Comparison of ENCODE assay signal across 19 mouse cellular contexts in the genomic region with DNA sequence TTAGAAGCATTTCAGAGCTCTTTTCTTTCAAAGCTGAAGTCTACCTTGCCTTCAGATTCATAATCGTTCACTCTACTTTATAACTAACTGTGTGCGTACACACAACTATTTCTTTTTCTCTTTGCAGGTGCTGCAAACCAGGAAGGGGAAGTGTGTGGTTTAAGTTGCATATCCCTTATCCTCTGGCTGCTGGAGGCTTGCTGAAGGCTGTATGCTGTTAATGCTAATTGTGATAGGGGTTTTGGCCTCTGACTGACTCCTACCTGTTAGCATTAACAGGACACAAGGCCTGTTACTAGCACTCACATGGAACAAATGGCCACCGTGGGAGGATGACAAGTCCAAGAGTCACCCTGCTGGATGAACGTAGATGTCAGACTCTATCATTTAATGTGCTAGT. TPM values are rescaled to one million over a fixed set of nuclear protein-coding genes. Genes with fewer than 3 reads are reported as not detected.
A peak's percentile ranks its signal among the peaks of the same experiment; 100 is the strongest.
DNase-seq lines count a peak whose midpoint lies in the region; ATAC-seq lines count a peak whose summit lies in the region.
"Had no signal": no experiment of that assay in that cellular context is flagged by ENCODE, and none has a peak within 500 bp of the region (broad histone marks: within the 10 kb centered on the region; RNA-seq: fewer than 3 reads in every experiment).

No protein-coding gene starts in this region.

- peak; percentile 23 for DNase-seq in midbrain, embryonic 11.5 days (ENCODE audit: low spot score, missing footprints)
- DNase-seq in B cell, adult 2 months = peak; percentile 47 to 48
- DNase-seq in c-Kit-positive CD71-negative TER-119-negative erythroid progenitor cells, embryonic 14.5 days (ENCODE audit: low read depth) = peak; percentile 12
- DNase-seq in neural tube, embryonic 10.5 days (ENCODE audit: extremely low spot score, low spot score) = no peak
- DNase-seq in layer of hippocampus, postnatal 10 days (ENCODE audit: low spot score in 2 of 2) = no peak
- DNase-seq in gastrocnemius, adult 8-10 months (ENCODE audit: low spot score in 2 of 2) = no peak
- DNase-seq: adrenal gland, postnatal 10 days; cerebellum, adult 2 months; gastrocnemius, postnatal 10 days; heart, adult 2 months; kidney, postnatal 14 days; layer of hippocampus, adult 9-11 months; lung, postnatal 10 days had no signal

- H3K4me2 ChIP-seq in midbrain, embryonic 11.5 days = no peak overlapping the region
- H3K4me2 ChIP-seq in midbrain, embryonic 13.5 days (replicated peaks) = no peak overlapping the region
- H3K4me2 ChIP-seq: embryonic facial prominence, embryonic 13.5 days; hindbrain, embryonic 14.5 days; liver, embryonic 15.5 days had no signal

- ATAC-seq in midbrain, embryonic 11.5 days (ENCODE audit: low FRiP score) = no peak
- ATAC-seq in midbrain, embryonic 13.5 days = no peak
- ATAC-seq in megakaryocyte-erythroid progenitor cell, adult 5-6 weeks (replicated peaks; ENCODE audit: low FRiP score, low TSS enrichment, poor library complexity, severe bottlenecking) = 0 out of 2 replicates have a peak, but pooled peaks have one; percentile 14
- ATAC-seq: intestine, postnatal 0 days had no signal

- no peak overlapping the region for H3K9ac ChIP-seq in midbrain, embryonic 11.5 days (ENCODE audit: low read length)
- H3K9ac ChIP-seq in midbrain, embryonic 13.5 days (replicated peaks) = no peak overlapping the region
- H3K9ac ChIP-seq: embryonic facial prominence, embryonic 13.5 days; hindbrain, embryonic 14.5 days; liver, embryonic 15.5 days had no signal

- no peaks in the 10 kb centered on the region for H3K36me3 ChIP-seq in midbrain, embryonic 11.5 days (ENCODE audit: control insufficient read depth, insufficient read depth, low read length)
- H3K36me3 ChIP-seq in midbrain, embryonic 13.5 days = peaks cover 12% of the 10 kb centered on the region

- H3K27me3 ChIP-seq in midbrain, embryonic 11.5 days (ENCODE audit: control insufficient read depth, insufficient read depth, low read length) = no peaks in the 10 kb centered on the region
- no peaks in the 10 kb centered on the region for H3K27me3 ChIP-seq in midbrain, embryonic 13.5 days
- H3K27me3 ChIP-seq: embryonic facial prominence, embryonic 13.5 days; liver, embryonic 15.5 days had no signal

- H3K4me3 ChIP-seq in midbrain, embryonic 11.5 days (ENCODE audit: low read depth, low read length) = no peak overlapping the region
- no peak overlapping the region for H3K4me3 ChIP-seq in midbrain, embryonic 13.5 days (replicated peaks)
- H3K4me3 ChIP-seq: embryonic facial prominence, embryonic 13.5 days; heart, adult 2 months; liver, embryonic 15.5 days had no signal

- no peak overlapping the region for H3K27ac ChIP-seq in midbrain, embryonic 11.5 days (ENCODE audit: low read depth, low read length)
- no peak overlapping the region for H3K27ac ChIP-seq in midbrain, embryonic 13.5 days
- H3K27ac ChIP-seq: embryonic facial prominence, embryonic 13.5 days; heart, adult 2 months; hindbrain, embryonic 14.5 days; liver, embryonic 15.5 days had no signal

- no peaks in the 10 kb centered on the region for H3K9me3 ChIP-seq in midbrain, embryonic 11.5 days (ENCODE audit: control insufficient read depth, low read length)
- no peaks in the 10 kb centered on the region for H3K9me3 ChIP-seq in midbrain, embryonic 13.5 days
- H3K9me3 ChIP-seq: embryonic facial prominence, embryonic 13.5 days; liver, embryonic 15.5 days had no signal

- no peaks in the 10 kb centered on the region for H3K4me1 ChIP-seq in midbrain, embryonic 11.5 days (ENCODE audit: control insufficient read depth, insufficient read depth, low read length)
- no peaks in the 10 kb centered on the region for H3K4me1 ChIP-seq in midbrain, embryonic 13.5 days (replicated peaks)
- H3K4me1 ChIP-seq: embryonic facial prominence, embryonic 13.5 days; liver, embryonic 15.5 days had no signal

- 92% methylated on average over 4 of the region's 4 CpGs for WGBS in midbrain, embryonic 11.5 days
- 83% methylated on average over 4 of the region's 4 CpGs for WGBS in midbrain, embryonic 13.5 days

RNA-seq across cellular contexts. Expression of a gene that starts 21.6 kb away (rescaled TPM):
- 60.2 and 60.4 TPM in 2 replicates for polyA plus RNA-seq in midbrain, embryonic 11.5 days (2014; fragmentation: Nextera tagmentation; extraction: Ambion mirVana)
- polyA plus RNA-seq in midbrain, embryonic 13.5 days (2015; fragmentation: Nextera tagmentation; extraction: Ambion mirVana) = 43.9 and 49.6 TPM in 2 replicates
- total RNA-seq in megakaryocyte-erythroid progenitor cell, adult 5-6 weeks (2014; fragmentation: Nextera tagmentation) = 41.6 and 42.4 TPM in 2 replicates
- 61.9 and 84.4 TPM in 2 replicates for total RNA-seq in megakaryocyte-erythroid progenitor cell, adult 5-6 weeks (2017)
- total RNA-seq in layer of hippocampus, postnatal 10 days (2021) = 10 to 100 TPM; 18.9 to 21.3 TPM
- total RNA-seq in gastrocnemius, adult 8-10 months (2022) = 10 to 100 TPM; 12.0 to 14.5 (median 13.7) TPM

RNA-seq across cellular contexts. Expression of a gene that starts 60.0 kb away (rescaled TPM):
- polyA plus RNA-seq in midbrain, embryonic 11.5 days (2014; fragmentation: Nextera tagmentation; extraction: Ambion mirVana) = 95.1 and 102 TPM in 2 replicates
- polyA plus RNA-seq in midbrain, embryonic 13.5 days (2015; fragmentation: Nextera tagmentation; extraction: Ambion mirVana) = 40.7 and 44.1 TPM in 2 replicates
- total RNA-seq in megakaryocyte-erythroid progenitor cell, adult 5-6 weeks (2014; fragmentation: Nextera tagmentation) = not detected in 2 replicates
- total RNA-seq in megakaryocyte-erythroid progenitor cell, adult 5-6 weeks (2017) = 0.09 TPM in 1 of 2 replicates, not detected in the other
- total RNA-seq in layer of hippocampus, postnatal 10 days (2021) = 10 to 100 TPM; 26.3 to 30.4 TPM
- total RNA-seq in gastrocnemius, adult 8-10 months (2022) = 10 to 100 TPM; 10.6 to 16.3 (median 12.7) TPM

Comparison
In these comparisons a context has a peak if more than half of its experiments do, and no peak if none do; other contexts are left out.
1. DNase-seq: peak in midbrain, embryonic 11.5 days (single experiment), B cell, adult 2 months (2 of 2) and c-Kit-positive CD71-negative TER-119-negative erythroid progenitor cells, embryonic 14.5 days (single experiment); none in neural tube, embryonic 10.5 days (single experiment), layer of hippocampus, postnatal 10 days (0 of 2) and gastrocnemius, adult 8-10 months (0 of 2).
2. RNA of a gene that starts 60.0 kb away (total RNA-seq): 26.3 to 30.4 TPM in layer of hippocampus, postnatal 10 days and 10.6 to 16.3 TPM in gastrocnemius, adult 8-10 months; 0.09 TPM in megakaryocyte-erythroid progenitor cell, adult 5-6 weeks; every median in the first group is over 10 times any median in the second.